Mouse (Mus musculus) lung, postnatal 0 days (tissue): Measurements from ENCODE around the gene Serinc3. TPM values are rescaled to one million over a fixed set of nuclear protein-coding genes. Genes with fewer than 3 reads are reported as not detected.

Experiments used
- ATAC-seq: fragments of 200-750 bp; cut with Nextera tagmentation; 2 replicates; pipeline ENCODE4 v1.8.0; 2017; ENCODE audit warnings: moderate library complexity
- DNase-seq: peaks from one replicate; pipeline ENCODE4 v3.0.0-alpha.2; 2016; ENCODE audit warnings: low spot score
- H3K27ac ChIP-seq: fragments of 300-500 bp; sonication (generic); 2 replicates; pipeline ENCODE4 v1.5.1; 2014; ENCODE audit warnings: antibody characterized with exemption, mild to moderate bottlenecking, low read length, mixed read lengths
- H3K27me3 ChIP-seq: fragments of 300-500 bp; sonication (generic); replicated peaks from 2 replicates; pipeline ENCODE4 v1.6.1; 2014; ENCODE audit warnings: low read length, mixed read lengths; ENCODE audit not compliant: insufficient read depth
- H3K36me3 ChIP-seq: fragments of 300-500 bp; sonication (generic); 2 replicates; pipeline ENCODE4 v1.6.1; 2014; ENCODE audit warnings: low read length, mixed read lengths; ENCODE audit not compliant: insufficient read depth
- H3K4me1 ChIP-seq: fragments of 300-500 bp; sonication (generic); 2 replicates; pipeline ENCODE4 v1.6.1; 2014; ENCODE audit warnings: antibody characterized with exemption, low read depth, low read length, mixed read lengths; ENCODE audit not compliant: insufficient read depth
- H3K4me2 ChIP-seq: fragments of 300-500 bp; sonication (generic); replicated peaks from 2 replicates; pipeline ENCODE4 v1.6.1; 2014; ENCODE audit warnings: low read depth, mild to moderate bottlenecking, low read length, moderate library complexity, mixed read lengths
- H3K4me3 ChIP-seq: fragments of 300-500 bp; sonication (generic); 2 replicates; pipeline ENCODE4 v1.5.1; 2014; ENCODE audit warnings: low read depth, low read length
- H3K9ac ChIP-seq: fragments of 300-500 bp; sonication (generic); replicated peaks from 2 replicates; pipeline ENCODE4 v1.6.1; 2014; ENCODE audit warnings: low read depth, mild to moderate bottlenecking
- H3K9me3 ChIP-seq: fragments of 300-500 bp; sonication (generic); 2 replicates; pipeline ENCODE4 v1.6.1; 2016; ENCODE audit warnings: low read length, mixed read lengths
- CTCF ChIP-seq: IDR thresholded peaks from 2 replicates; pipeline ENCODE4 v1.5.1; 2016; ENCODE audit warnings: antibody characterized with exemption, mild to moderate bottlenecking
- EP300 ChIP-seq: IDR thresholded peaks from 2 replicates; pipeline ENCODE4 v1.6.1; 2016; ENCODE audit warnings: antibody characterized with exemption, mild to moderate bottlenecking, control low read depth
- WGBS: fragments of 180-500 bp; shearing (Covaris S2); extraction: QIAGEN DNeasy Blood & Tissue Kit; methylation state at CpG from one replicate; pipeline ENCODE4 v1.1.7; 2014; 5-methylcytosine and 5-hydroxymethylcytosine counted together
- polyA plus RNA-seq: library from polyadenylated mRNA; unstranded; fragments of >200 nt; fragmentation: Nextera tagmentation; extraction: Ambion mirVana; gene quantifications from 2 replicates; pipeline ENCODE4 v1.2.1, GENCODE M21; 2015

Gene Serinc3
- polyA plus RNA-seq, 1 experiment from 2014 or later, result 106 TPM

DNA sequence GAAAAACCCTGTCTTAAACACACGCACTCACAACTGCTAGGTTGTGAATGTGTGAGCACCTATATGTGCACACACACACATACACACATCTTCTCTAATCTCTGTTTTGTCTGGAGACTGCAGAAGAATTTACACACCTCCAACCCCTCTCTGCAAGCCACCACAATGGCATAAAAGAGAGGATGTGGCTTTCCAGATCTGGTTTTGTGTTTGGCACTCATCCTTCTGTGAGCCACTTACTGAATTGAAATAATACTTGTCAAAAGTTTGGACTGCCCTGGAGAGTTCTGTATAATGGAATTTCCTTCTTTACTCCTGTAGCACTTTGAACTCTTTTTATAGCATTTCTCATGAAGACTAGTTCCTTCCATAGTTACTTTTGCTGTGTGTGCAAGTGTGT is 22.1 kb upstream of the Serinc3 start:
- DNase-seq (no peak), ATAC-seq (no peak)
- TF ChIP-seq CTCF, result no peak
- TF ChIP-seq EP300, result no peak
- H3K4me3 ChIP-seq, result no peak overlapping the region
- H3K9me3 ChIP-seq, result no peaks in the 10 kb centered on the region
- no peak overlapping the region for H3K9ac ChIP-seq
- H3K4me1 ChIP-seq, result no peaks in the 10 kb centered on the region
- H3K36me3 ChIP-seq, result no peaks in the 10 kb centered on the region
- no peak overlapping the region for H3K4me2 ChIP-seq
- 87% methylated on average over 1 of the region's 1 CpGs for WGBS
- H3K27me3 ChIP-seq, result no peaks in the 10 kb centered on the region
- H3K27ac ChIP-seq, result no peak overlapping the region

DNA sequence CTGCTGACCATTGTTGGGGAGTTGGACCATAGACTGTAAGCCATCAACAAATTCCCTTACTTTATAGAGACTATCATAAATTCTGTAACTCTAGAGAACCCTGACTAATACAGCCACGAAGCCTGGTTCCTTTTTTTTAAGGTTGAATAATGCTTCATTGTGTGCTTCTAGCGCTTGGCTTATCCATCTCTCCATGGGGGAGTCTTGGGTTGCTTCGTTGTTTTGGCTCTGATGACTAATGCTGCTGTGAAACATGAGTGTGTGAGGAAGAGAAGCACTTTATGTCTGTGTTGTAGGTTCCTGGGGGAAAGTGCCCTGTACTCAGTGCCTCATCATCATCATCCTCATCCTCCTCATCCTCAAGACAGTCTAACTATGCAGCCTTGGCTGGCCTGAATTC is 19.0 kb upstream of the Serinc3 start:
- ATAC-seq (no peak; the same call in 1 of the 2 replicates), DNase-seq (no peak)
- H3K4me1 ChIP-seq, result peaks cover 2% of the 10 kb centered on the region; the same call in 1 of the 2 replicates
- TF ChIP-seq EP300 (no peak), CTCF (no peak)
- no peaks in the 10 kb centered on the region for H3K36me3 ChIP-seq
- no peak overlapping the region for H3K9ac ChIP-seq
- no peak overlapping the region for H3K4me3 ChIP-seq
- H3K9me3 ChIP-seq, result no peaks in the 10 kb centered on the region
- H3K4me2 ChIP-seq, result no peak overlapping the region
- 70% methylated on average over 3 of the region's 3 CpGs for WGBS
- no peaks in the 10 kb centered on the region for H3K27me3 ChIP-seq
- H3K27ac ChIP-seq, result no peak overlapping the region

DNA sequence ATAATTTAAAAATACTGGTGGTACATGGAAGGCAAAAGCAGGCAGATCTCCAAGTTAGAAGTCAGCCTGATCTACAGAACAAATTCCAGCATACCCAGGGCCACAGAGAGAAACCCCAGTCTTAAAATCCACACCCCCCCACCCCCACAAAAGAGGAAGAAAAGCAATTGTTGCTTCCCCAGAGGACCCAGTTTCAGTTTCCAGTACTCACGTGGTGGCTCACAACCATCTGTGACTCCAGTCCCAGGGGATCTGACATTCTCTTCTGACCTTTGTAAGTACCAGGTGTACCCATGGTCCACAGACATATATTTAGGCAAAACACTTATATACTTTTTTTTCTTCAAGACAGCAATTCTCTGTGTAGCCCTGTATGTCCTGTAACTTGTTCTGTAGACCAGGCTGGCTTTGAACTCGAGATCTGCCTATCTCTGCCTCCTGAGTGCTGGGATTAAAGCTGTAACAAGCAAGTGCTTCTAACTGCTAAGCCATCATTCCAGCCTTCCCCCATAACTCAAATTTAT is 17.8 kb upstream of the Serinc3 start:
- Histone ChIP-seq H3K9me3 (no peaks in the 10 kb centered on the region), H3K4me1 (peaks cover 2% of the 10 kb centered on the region; the same call in 1 of the 2 replicates), H3K9ac (no peak overlapping the region), H3K36me3 (no peaks in the 10 kb centered on the region), H3K27ac (no peak overlapping the region), H3K4me3 (no peak overlapping the region), H3K27me3 (no peaks in the 10 kb centered on the region), H3K4me2 (no peak overlapping the region)
- ATAC-seq, result no peak
- TF ChIP-seq EP300 (no peak), CTCF (no peak)
- 81% methylated on average over 2 of the region's 2 CpGs for WGBS
- DNase-seq, result no peak

DNA sequence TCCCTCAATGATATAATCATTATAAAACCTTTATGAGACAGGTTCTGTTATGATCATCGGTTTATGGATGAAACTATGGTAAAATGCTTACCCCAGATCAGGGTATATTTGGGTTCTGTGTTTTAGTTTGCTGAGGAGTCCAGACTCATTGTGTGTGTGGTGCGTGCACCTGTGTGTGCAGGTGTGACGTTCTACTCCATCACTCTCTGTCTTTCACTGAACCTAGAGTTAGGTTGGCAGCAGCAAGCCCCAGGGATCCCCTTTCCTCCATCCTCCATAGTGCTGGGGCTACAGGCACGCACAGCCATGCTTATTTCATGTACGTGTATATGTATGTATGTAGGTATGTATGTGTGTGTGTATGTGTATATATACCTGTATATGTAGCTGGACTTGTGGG is 17.1 kb upstream of the Serinc3 start:
- TF ChIP-seq CTCF, result no peak
- no peak for TF ChIP-seq EP300
- Histone ChIP-seq H3K4me3 (no peak overlapping the region), H3K9ac (no peak overlapping the region), H3K27me3 (no peaks in the 10 kb centered on the region), H3K4me1 (peaks cover 2% of the 10 kb centered on the region; the same call in 1 of the 2 replicates), H3K36me3 (no peaks in the 10 kb centered on the region), H3K4me2 (no peak overlapping the region), H3K9me3 (no peaks in the 10 kb centered on the region), H3K27ac (no peak overlapping the region)
- DNase-seq (no peak), ATAC-seq (no peak)
- 96% methylated on average over 5 of the region's 5 CpGs for WGBS

DNA sequence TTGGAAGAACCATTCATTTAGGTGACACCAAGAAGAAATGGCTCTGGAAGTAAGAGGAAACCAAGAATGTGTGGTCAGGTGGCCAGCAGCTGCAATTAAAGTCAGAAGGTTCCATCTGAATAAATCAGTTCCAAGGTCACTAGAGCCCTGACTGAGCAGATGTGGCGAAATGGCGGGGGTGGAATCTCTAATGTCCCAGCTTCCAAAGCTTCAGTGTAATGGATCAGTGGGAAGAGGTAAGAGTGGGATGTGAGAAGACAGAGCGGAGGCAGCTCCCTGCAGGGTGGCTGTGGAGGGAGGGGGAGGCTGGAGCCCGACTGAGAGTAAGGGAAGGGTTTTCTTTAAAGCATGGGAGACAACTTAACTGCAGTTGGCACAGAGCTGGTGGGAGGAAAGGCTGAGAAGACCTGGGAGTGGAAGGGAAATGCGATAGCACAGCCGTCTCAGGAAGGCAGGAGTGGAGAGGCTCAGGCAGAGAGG is 16.5 kb upstream of the Serinc3 start:
- ATAC-seq, result no peak
- Histone ChIP-seq H3K4me3 (no peak overlapping the region), H3K27me3 (no peaks in the 10 kb centered on the region), H3K4me2 (no peak overlapping the region), H3K4me1 (peaks cover 2% of the 10 kb centered on the region; the same call in 1 of the 2 replicates), H3K36me3 (no peaks in the 10 kb centered on the region), H3K9ac (no peak overlapping the region), H3K27ac (no peak overlapping the region), H3K9me3 (no peaks in the 10 kb centered on the region)
- TF ChIP-seq EP300, result no peak
- TF ChIP-seq CTCF, result no peak
- DNase-seq, result no peak
- WGBS, result 59% methylated on average over 6 of the region's 6 CpGs

DNA sequence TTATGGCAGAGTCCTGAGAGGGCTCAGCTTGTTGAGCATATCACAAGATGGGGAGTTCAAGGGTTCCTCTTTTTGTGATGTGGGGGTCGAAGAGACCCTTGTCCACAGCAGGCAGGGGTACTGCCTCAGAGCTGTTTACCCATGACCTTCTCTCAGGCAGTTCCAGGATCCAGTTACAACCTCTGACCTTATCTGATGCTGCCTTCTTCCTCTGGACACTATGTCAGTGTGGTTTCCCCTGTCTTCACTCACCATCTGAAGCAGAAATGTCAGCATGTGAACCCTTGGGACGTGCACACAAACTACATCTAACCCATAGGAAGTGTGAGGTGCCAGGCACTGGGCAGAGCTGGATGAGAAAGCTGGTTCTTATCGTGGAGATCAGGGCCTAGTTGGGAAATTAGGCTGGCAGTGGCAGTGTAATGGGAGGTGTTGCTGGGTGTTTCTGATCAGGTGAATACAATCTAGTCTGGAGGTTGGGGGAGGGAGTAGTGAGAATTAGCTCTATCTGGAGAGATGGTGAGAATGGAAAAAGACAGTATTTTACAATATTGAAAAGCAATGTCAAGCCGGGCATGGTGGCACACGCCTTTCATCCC is 15.3 kb upstream of the Serinc3 start:
- DNase-seq (no peak), ATAC-seq (no peak)
- Histone ChIP-seq H3K27ac (no peak overlapping the region), H3K27me3 (no peaks in the 10 kb centered on the region), H3K36me3 (no peaks in the 10 kb centered on the region), H3K9ac (no peak overlapping the region), H3K9me3 (no peaks in the 10 kb centered on the region), H3K4me2 (no peak overlapping the region), H3K4me3 (no peak overlapping the region), H3K4me1 (peaks cover 2% of the 10 kb centered on the region; the same call in 1 of the 2 replicates)
- 78% methylated on average over 5 of the region's 5 CpGs for WGBS
- TF ChIP-seq CTCF (no peak), EP300 (no peak)
